Mouse (Mus musculus) stomach, postnatal 0 days (tissue): ENCODE measurements at regions not wholly inside any gene's neighbourhood (a gene's known extent, or its start where the extent isn't known, plus 50 kb on each side); places are given as distances from the start of the nearest gene placed in this dataset.

ENCODE experiments used
- ATAC-seq: fragments of 200-750 bp; cut with Nextera tagmentation; 2 replicates; pipeline ENCODE4 v1.8.0; 2017; ENCODE audit not compliant: low FRiP score, low TSS enrichment
- DNase-seq: peaks from one replicate; pipeline ENCODE4 v3.0.0-alpha.2; 2016; ENCODE audit warnings: low spot score
- H3K27ac ChIP-seq: fragments of 300-500 bp; sonication (generic); replicated peaks from 2 replicates; pipeline ENCODE4 v1.5.1; 2014; ENCODE audit warnings: mild to moderate bottlenecking, control low read depth
- H3K27me3 ChIP-seq: fragments of 300-500 bp; sonication (generic); 2 replicates; pipeline ENCODE4 v1.6.1; 2014; ENCODE audit warnings: low read length; ENCODE audit not compliant: control insufficient read depth, insufficient read depth
- H3K36me3 ChIP-seq: fragments of 300-500 bp; sonication (generic); 2 replicates; pipeline ENCODE4 v1.6.1; 2014; ENCODE audit warnings: low read length, mixed read lengths; ENCODE audit not compliant: control insufficient read depth, insufficient read depth
- H3K4me1 ChIP-seq: fragments of 300-500 bp; sonication (generic); replicated peaks from 2 replicates; pipeline ENCODE4 v1.6.1; 2014; ENCODE audit warnings: antibody characterized with exemption; ENCODE audit not compliant: control insufficient read depth, insufficient read depth
- H3K4me2 ChIP-seq: fragments of 300-500 bp; sonication (generic); replicated peaks from 2 replicates; pipeline ENCODE4 v1.6.1; 2014; ENCODE audit warnings: low read depth, mild to moderate bottlenecking, control low read depth, moderate library complexity
- H3K4me3 ChIP-seq: fragments of 300-500 bp; sonication (generic); 2 replicates; pipeline ENCODE4 v1.5.1; 2014; ENCODE audit warnings: low read depth, low read length, control low read depth
- H3K9ac ChIP-seq: fragments of 300-500 bp; sonication (generic); 2 replicates; pipeline ENCODE4 v1.6.1; 2014; ENCODE audit warnings: mild to moderate bottlenecking, low read length, control low read depth, mixed read lengths
- H3K9me3 ChIP-seq: fragments of 300-500 bp; sonication (generic); 2 replicates; pipeline ENCODE4 v1.6.1; 2016; ENCODE audit warnings: low read length; ENCODE audit not compliant: control insufficient read depth
- CTCF ChIP-seq: IDR thresholded peaks from 2 replicates; pipeline ENCODE4 v1.5.1; 2016; ENCODE audit warnings: antibody characterized with exemption, low read depth, mild to moderate bottlenecking, moderate library complexity
- EP300 ChIP-seq: optimal IDR thresholded peaks from 2 replicates; pipeline ENCODE3; 2016; ENCODE audit warnings: antibody characterized with exemption
- WGBS: fragments of 180-500 bp; shearing (Covaris S2); extraction: QIAGEN DNeasy Blood & Tissue Kit; methylation state at CpG from one replicate; pipeline ENCODE4 v1.1.7; 2014; 5-methylcytosine and 5-hydroxymethylcytosine counted together

DNA sequence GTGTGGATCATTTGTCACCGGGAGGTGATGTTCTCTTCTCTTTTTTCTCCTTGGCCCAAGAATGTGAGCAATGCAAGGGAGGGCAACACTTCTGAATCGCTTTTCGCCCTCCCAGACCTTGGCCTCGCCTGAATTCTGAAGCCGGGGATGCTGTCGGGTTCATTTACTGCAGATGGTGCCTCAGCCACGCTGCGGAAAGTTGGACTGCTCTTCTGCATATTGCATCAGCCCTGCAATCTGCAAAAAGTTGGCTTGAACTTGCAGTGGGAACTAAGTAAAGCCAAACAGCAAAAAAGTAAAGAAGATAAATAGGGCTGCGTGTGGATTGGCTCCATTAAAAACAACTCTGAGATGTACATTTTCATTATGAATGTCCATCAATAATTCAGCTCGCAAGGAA is 55.9 kb upstream of the Dok5 start:
- Histone ChIP-seq H3K9me3 (no peaks in the 10 kb centered on the region), H3K36me3 (no peaks in the 10 kb centered on the region), H3K4me2 (no peak overlapping the region), H3K27ac (no peak overlapping the region), H3K27me3 (no peaks in the 10 kb centered on the region), H3K4me1 (no peaks in the 10 kb centered on the region), H3K9ac (no peak overlapping the region), H3K4me3 (no peak overlapping the region)
- ATAC-seq, result no peak
- 78% methylated on average over 10 of the region's 10 CpGs for WGBS
- DNase-seq, result no peak
- TF ChIP-seq CTCF (no peak), EP300 (no peak)

DNA sequence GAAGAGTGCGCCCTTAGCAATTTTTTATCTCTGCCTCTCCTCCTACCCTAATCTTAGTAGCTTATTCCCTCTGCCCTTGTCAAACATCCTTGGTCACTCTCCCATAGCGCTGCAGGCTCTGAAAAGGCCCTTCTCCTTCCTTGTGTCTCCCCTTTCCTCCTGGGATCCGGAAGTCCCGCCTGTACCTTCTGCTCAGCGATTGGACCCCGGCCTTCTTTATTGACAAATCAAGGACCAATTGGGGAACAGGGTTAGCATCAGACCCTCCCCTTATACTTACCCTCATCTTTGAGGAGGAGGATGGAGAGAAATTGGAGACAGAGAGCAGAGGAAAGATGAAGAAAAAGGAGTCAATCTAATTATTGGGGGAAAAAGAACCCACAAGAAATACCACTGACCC is 57.9 kb upstream of the Dok5 start:
- DNase-seq (no peak), ATAC-seq (no peak)
- 86% methylated on average over 6 of the region's 6 CpGs for WGBS
- Histone ChIP-seq H3K36me3 (no peaks in the 10 kb centered on the region), H3K9ac (no peak overlapping the region), H3K4me3 (no peak overlapping the region), H3K9me3 (no peaks in the 10 kb centered on the region), H3K27me3 (no peaks in the 10 kb centered on the region), H3K4me1 (no peaks in the 10 kb centered on the region), H3K27ac (no peak overlapping the region), H3K4me2 (no peak overlapping the region)
- TF ChIP-seq EP300, result no peak
- TF ChIP-seq CTCF, result no peak

GRCm38 (mm10) chr2:170672789-170673188 is 58.8 kb upstream of the Dok5 start:
- WGBS, result 87% methylated on average over 1 of the region's 1 CpGs
- Histone ChIP-seq H3K4me3 (no peak overlapping the region), H3K27ac (no peak overlapping the region), H3K4me1 (no peaks in the 10 kb centered on the region), H3K9ac (no peak overlapping the region), H3K4me2 (no peak overlapping the region), H3K36me3 (no peaks in the 10 kb centered on the region), H3K27me3 (no peaks in the 10 kb centered on the region), H3K9me3 (no peaks in the 10 kb centered on the region)
- no peak for TF ChIP-seq EP300
- TF ChIP-seq CTCF, result no peak; the same call in 1 of the 2 replicates
- ATAC-seq, result no peak
- DNase-seq, result no peak

GRCm38 (mm10) chr2:170668960-170669359 is 62.6 kb upstream of the Dok5 start:
- Histone ChIP-seq H3K27ac (no peak overlapping the region), H3K9me3 (no peaks in the 10 kb centered on the region), H3K4me1 (no peaks in the 10 kb centered on the region), H3K9ac (no peak overlapping the region), H3K27me3 (no peaks in the 10 kb centered on the region), H3K4me3 (no peak overlapping the region), H3K36me3 (no peaks in the 10 kb centered on the region), H3K4me2 (no peak overlapping the region)
- WGBS, result 89% methylated on average over 12 of the region's 12 CpGs
- DNase-seq (no peak), ATAC-seq (no peak)
- TF ChIP-seq CTCF (no peak), EP300 (no peak)

DNA sequence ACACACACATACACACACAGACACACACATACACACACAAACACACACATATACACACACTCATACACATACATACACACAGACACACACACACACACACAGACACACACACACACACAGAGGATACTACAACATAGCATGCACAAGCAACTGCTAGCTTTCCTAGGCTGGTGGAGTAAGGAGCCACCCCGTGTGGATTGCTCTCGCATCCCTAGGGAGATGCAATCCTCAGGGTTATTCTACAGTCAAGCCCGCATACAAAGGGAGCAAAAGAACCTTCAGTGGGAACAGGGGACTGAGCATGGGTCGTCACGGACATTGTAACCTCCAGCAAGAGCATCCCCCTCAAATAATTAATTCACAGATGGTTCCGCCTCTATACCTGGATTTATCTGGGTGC is 63.1 kb upstream of the Dok5 start:
- H3K36me3 ChIP-seq, result no peaks in the 10 kb centered on the region
- no peak overlapping the region for H3K27ac ChIP-seq
- H3K4me2 ChIP-seq, result no peak overlapping the region
- 85% methylated on average over 6 of the region's 6 CpGs for whole genome bisulfite sequencing
- ATAC-seq (no peak), DNase-seq (no peak)
- H3K4me1 ChIP-seq, result no peaks in the 10 kb centered on the region
- H3K27me3 ChIP-seq, result no peaks in the 10 kb centered on the region
- no peak overlapping the region for H3K4me3 ChIP-seq
- H3K9ac ChIP-seq, result no peak overlapping the region
- TF ChIP-seq EP300, result no peak
- no peak for TF ChIP-seq CTCF
- H3K9me3 ChIP-seq, result no peaks in the 10 kb centered on the region

DNA sequence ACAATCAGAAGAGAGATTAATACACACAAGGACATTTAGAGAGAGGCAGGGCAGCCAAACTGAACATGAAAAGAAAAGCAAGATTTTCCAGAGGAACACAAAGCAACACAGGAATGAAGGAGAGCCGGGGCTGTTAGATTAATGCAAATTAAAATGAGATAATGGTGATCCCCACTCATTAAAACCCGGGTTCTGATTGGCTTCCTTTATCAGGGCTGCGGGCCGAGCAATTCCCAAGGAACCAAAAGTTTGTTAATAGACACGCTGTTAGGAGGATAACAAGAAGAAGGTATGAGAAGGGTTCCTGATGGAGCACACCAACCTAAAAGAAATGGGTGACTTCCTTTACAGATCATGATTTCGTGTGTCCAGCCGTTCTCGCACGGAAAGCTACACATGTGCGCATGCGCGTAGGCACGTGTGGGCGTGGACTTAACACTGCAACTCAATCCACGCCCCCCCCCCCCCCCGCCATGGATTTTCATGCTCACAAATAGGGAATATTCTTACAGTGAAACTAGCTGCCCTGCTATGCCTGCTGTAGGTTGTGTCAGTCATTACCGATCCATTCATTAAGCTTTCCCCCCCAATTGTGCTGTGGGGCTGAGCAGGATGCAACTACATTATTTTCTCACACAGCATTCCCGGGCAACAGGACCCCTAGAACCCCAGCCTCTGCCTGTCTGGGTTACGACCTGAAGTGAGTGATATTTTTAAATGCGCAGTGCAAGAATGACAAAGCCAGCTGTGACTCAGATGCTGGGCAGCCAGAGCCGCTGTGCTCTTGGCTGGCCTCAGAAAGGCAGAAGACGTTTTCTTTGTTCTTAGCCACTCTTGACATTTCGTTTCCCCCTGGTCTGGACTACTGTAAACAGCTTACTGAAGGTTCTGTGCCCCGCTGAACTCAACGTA is 60.5 kb upstream of the 4930470P17Rik start:
- H3K9ac ChIP-seq, result no peak overlapping the region
- H3K27ac ChIP-seq, result no peak overlapping the region
- TF ChIP-seq EP300, result no peak
- H3K4me2 ChIP-seq, result no peak overlapping the region
- H3K4me3 ChIP-seq, result no peak overlapping the region
- no peaks in the 10 kb centered on the region for H3K27me3 ChIP-seq
- ATAC-seq (no peak), DNase-seq (no peak)
- no peaks in the 10 kb centered on the region for H3K36me3 ChIP-seq
- no peaks in the 10 kb centered on the region for H3K4me1 ChIP-seq
- H3K9me3 ChIP-seq, result no peaks in the 10 kb centered on the region
- 71% methylated on average over 25 of the region's 25 CpGs for WGBS
